Mouse (Mus musculus) G1E (cell line): ENCODE measurements around the gene Slc38a6.

Source experiments
- CTCF ChIP-seq: IDR thresholded peaks from 2 replicates; pipeline ENCODE4 v1.5.1; 2012; ENCODE audit warnings: low read depth, low read length, inconsistent platforms, mixed read lengths
- TAL1 ChIP-seq: conservative IDR thresholded peaks from 2 replicates; pipeline ENCODE4 v1.6.1; 2012; ENCODE audit warnings: low read depth, low read length, inconsistent platforms, mixed read lengths

GRCm38 (mm10) chr12:73402137-73402712 lies 115.6 kb downstream of the Slc38a6 start:
- TF ChIP-seq TAL1 = no peak
- no peak for TF ChIP-seq CTCF
